Mouse (Mus musculus) heart, postnatal 0 days (tissue): ENCODE measurements around the gene Zfand4. TPM values are rescaled to one million over a fixed set of nuclear protein-coding genes. Genes with fewer than 3 reads are reported as not detected.

Experiments
- ATAC-seq: fragments of 200-750 bp; cut with Nextera tagmentation; 2 replicates; pipeline ENCODE4 v1.8.0; 2017; ENCODE audit warnings: low read depth, moderate number of reproducible peaks, moderate library complexity; ENCODE audit not compliant: insufficient read depth
- DNase-seq: peaks from one replicate; pipeline ENCODE4 v3.0.0-alpha.2; 2016; ENCODE audit warnings: low spot score
- H3K27ac ChIP-seq: fragments of 300-500 bp; sonication (generic); 2 replicates; pipeline ENCODE4 v1.5.1; 2014; ENCODE audit warnings: low read depth, mild to moderate bottlenecking
- H3K27me3 ChIP-seq: fragments of 300-500 bp; sonication (generic); 2 replicates; pipeline ENCODE4 v1.6.1; 2014; ENCODE audit warnings: low read length, mixed read lengths; ENCODE audit not compliant: control insufficient read depth, insufficient read depth
- H3K36me3 ChIP-seq: fragments of 300-500 bp; sonication (generic); replicated peaks from 2 replicates; pipeline ENCODE4 v1.6.1; 2014; ENCODE audit warnings: low read length, mixed read lengths; ENCODE audit not compliant: control insufficient read depth, insufficient read depth
- H3K4me1 ChIP-seq: fragments of 300-500 bp; sonication (generic); 2 replicates; pipeline ENCODE4 v1.6.1; 2014; ENCODE audit warnings: antibody characterized with exemption; ENCODE audit not compliant: control insufficient read depth, insufficient read depth
- H3K4me2 ChIP-seq: fragments of 300-500 bp; sonication (generic); 2 replicates; pipeline ENCODE4 v1.6.1; 2014; ENCODE audit warnings: low read depth, mild to moderate bottlenecking, low read length, moderate library complexity
- H3K4me3 ChIP-seq: fragments of 300-500 bp; sonication (generic); 2 replicates; pipeline ENCODE4 v1.5.1; 2014; ENCODE audit warnings: low read depth, low read length
- H3K9ac ChIP-seq: fragments of 300-500 bp; sonication (generic); replicated peaks from 2 replicates; pipeline ENCODE4 v1.6.1; 2014; ENCODE audit warnings: low read depth, low read length, mixed read lengths
- H3K9me3 ChIP-seq: fragments of 300-500 bp; sonication (generic); replicated peaks from 2 replicates; pipeline ENCODE4 v1.6.1; 2016; ENCODE audit warnings: low read length; ENCODE audit not compliant: control insufficient read depth
- CTCF ChIP-seq: IDR thresholded peaks from 2 replicates; pipeline ENCODE4 v1.5.1; 2016; ENCODE audit warnings: antibody characterized with exemption, control low read depth, low read depth
- EP300 ChIP-seq: IDR thresholded peaks from 2 replicates; pipeline ENCODE4 v1.6.1; 2016; ENCODE audit warnings: antibody characterized with exemption, low read depth
- WGBS: fragments of 180-500 bp; shearing (Covaris S2); extraction: QIAGEN DNeasy Blood & Tissue Kit; methylation state at CpG from one replicate; pipeline ENCODE4 v1.1.7; 2014; 5-methylcytosine and 5-hydroxymethylcytosine counted together
- polyA plus RNA-seq: library from polyadenylated mRNA; unstranded; fragments of >200 nt; fragmentation: Nextera tagmentation; extraction: Ambion mirVana; gene quantifications from 2 replicates; pipeline ENCODE4 v1.2.1, GENCODE M21; 2015
- total RNA-seq: library from RNA; depleted of rRNA; stranded (reverse); fragments of >200 nt; gene quantifications from 2 replicates; pipeline ENCODE4 v1.2.3, GENCODE M21; 2014; ENCODE audit warnings: low replicate concordance

Gene Zfand4
- total and polyA plus RNA-seq, 2 experiments from 2014 or later = 2.1 to 4.6 TPM

GRCm38 (mm10) chr6:116238083-116238482 lies 25.9 kb upstream of the Zfand4 start:
- ATAC-seq (no peak), DNase-seq (no peak)
- Histone ChIP-seq H3K9ac (no peak overlapping the region), H3K9me3 (no peaks in the 10 kb centered on the region), H3K36me3 (peaks cover 77% of the 10 kb centered on the region), H3K27ac (no peak overlapping the region), H3K27me3 (no peaks in the 10 kb centered on the region), H3K4me1 (no peaks in the 10 kb centered on the region), H3K4me3 (no peak overlapping the region), H3K4me2 (no peak overlapping the region)
- WGBS = 88% methylated on average over 5 of the region's 5 CpGs
- no peak for TF ChIP-seq EP300
- TF ChIP-seq CTCF = no peak

GRCm38 (mm10) chr6:116240371-116240770 lies 23.7 kb upstream of the Zfand4 start:
- H3K4me1 ChIP-seq = no peaks in the 10 kb centered on the region
- WGBS = 65% methylated on average over 2 of the region's 2 CpGs
- TF ChIP-seq EP300 (no peak), CTCF (no peak)
- no peak overlapping the region for H3K27ac ChIP-seq
- no peak overlapping the region for H3K9ac ChIP-seq
- H3K36me3 ChIP-seq = peaks cover 79% of the 10 kb centered on the region
- ATAC-seq (no peak), DNase-seq (no peak)
- H3K9me3 ChIP-seq = no peaks in the 10 kb centered on the region
- H3K27me3 ChIP-seq = no peaks in the 10 kb centered on the region
- H3K4me2 ChIP-seq = no peak overlapping the region
- H3K4me3 ChIP-seq = no peak overlapping the region

- Histone ChIP-seq H3K36me3 (peaks cover 65% of the 10 kb centered on the region), H3K4me3 (no peak overlapping the region), H3K27me3 (no peaks in the 10 kb centered on the region), H3K27ac (no peak overlapping the region), H3K4me2 (no peak overlapping the region), H3K9me3 (no peaks in the 10 kb centered on the region), H3K9ac (no peak overlapping the region), H3K4me1 (no peaks in the 10 kb centered on the region)
- TF ChIP-seq EP300 (no peak), CTCF (no peak)
- DNase-seq (no peak), ATAC-seq (no peak)
- WGBS = 95% methylated on average over 4 of the region's 4 CpGs
Observed at GRCm38 (mm10) chr6:116259649-116260048, 4.4 kb upstream of the Zfand4 start.

GRCm38 (mm10) chr6:116260481-116260880 lies 3.5 kb upstream of the Zfand4 start:
- DNase-seq (no peak), ATAC-seq (no peak)
- WGBS = 88% methylated on average over 5 of the region's 5 CpGs
- no peaks in the 10 kb centered on the region for H3K4me1 ChIP-seq
- no peak overlapping the region for H3K27ac ChIP-seq
- H3K36me3 ChIP-seq = peaks cover 57% of the 10 kb centered on the region
- H3K27me3 ChIP-seq = no peaks in the 10 kb centered on the region
- H3K4me2 ChIP-seq = no peak overlapping the region
- TF ChIP-seq EP300 = no peak
- TF ChIP-seq CTCF = no peak
- H3K9me3 ChIP-seq = no peaks in the 10 kb centered on the region
- no peak overlapping the region for H3K9ac ChIP-seq
- no peak overlapping the region for H3K4me3 ChIP-seq

- Histone ChIP-seq H3K9me3 (no peaks in the 10 kb centered on the region), H3K27me3 (no peaks in the 10 kb centered on the region), H3K4me1 (peaks cover 5% of the 10 kb centered on the region; the same call in 1 of the 2 replicates), H3K4me2 (no peak overlapping the region), H3K9ac (no peak overlapping the region), H3K27ac (no peak overlapping the region), H3K36me3 (peaks cover 37% of the 10 kb centered on the region), H3K4me3 (no peak overlapping the region)
- DNase-seq (no peak), ATAC-seq (no peak)
- WGBS = 91% methylated on average over 1 of the region's 1 CpGs
- no peak for TF ChIP-seq CTCF
- TF ChIP-seq EP300 = no peak
Observed at GRCm38 (mm10) chr6:116262824-116263223, 1.2 kb upstream of the Zfand4 start.

- H3K4me1 ChIP-seq = peaks cover 5% of the 10 kb centered on the region; the same call in 1 of the 2 replicates
- ATAC-seq = no peak
- peak overlapping the region; percentile 72; the same call in 1 of the 2 replicates for H3K4me3 ChIP-seq
- H3K27me3 ChIP-seq = no peaks in the 10 kb centered on the region
- no peak for DNase-seq
- no peak overlapping the region for H3K27ac ChIP-seq
- H3K9ac ChIP-seq = no peak overlapping the region
- H3K9me3 ChIP-seq = no peaks in the 10 kb centered on the region
- H3K36me3 ChIP-seq = peaks cover 24% of the 10 kb centered on the region
- H3K4me2 ChIP-seq = peak overlapping the region; percentile 97; the same call in 1 of the 2 replicates
- WGBS = 88% methylated on average over 11 of the region's 11 CpGs
- no peak for TF ChIP-seq CTCF
- no peak for TF ChIP-seq EP300
Observed at GRCm38 (mm10) chr6:116264836-116265235, 814 bp downstream of the Zfand4 start.
